Mouse (Mus musculus): ENCODE results near the gene Cdpf1.
"Not testable (repeated sequence)": the region's sequence is repeated elsewhere in the genome, so short reads cannot be mapped to it uniquely, and the experiment has no call there.

The Cdpf1 gene

GRCm38 (mm10) chr15:85807404-85807803 lies 4.1 kb downstream of the Cdpf1 start:
- no peak for DNase-seq

- no peak for DNase-seq
Measured at GRCm38 (mm10) chr15:85806886-85807285, 4.6 kb downstream of the Cdpf1 start.

GRCm38 (mm10) chr15:85802931-85803330 lies 8.6 kb downstream of the Cdpf1 start:
- no peak for DNase-seq

GRCm38 (mm10) chr15:85798676-85799075 lies 12.8 kb downstream of the Cdpf1 start:
- DNase-seq, result no peak

- DNase-seq, result no peak
Measured at GRCm38 (mm10) chr15:85795516-85795915, 16.0 kb downstream of the Cdpf1 start.

GRCm38 (mm10) chr15:85792819-85793218 lies 18.7 kb downstream of the Cdpf1 start:
- DNase-seq, result no peak

GRCm38 (mm10) chr15:85791449-85791848 lies 20.0 kb downstream of the Cdpf1 start:
- no peak for DNase-seq

GRCm38 (mm10) chr15:85788633-85789032 lies 22.9 kb downstream of the Cdpf1 start:
- no peak for DNase-seq

- DNase-seq, result no peak
Measured at GRCm38 (mm10) chr15:85788051-85788450, 23.4 kb downstream of the Cdpf1 start.

- DNase-seq, result peak; percentile 16
Measured at GRCm38 (mm10) chr15:85787482-85787881, 24.0 kb downstream of the Cdpf1 start.

GRCm38 (mm10) chr15:85786711-85787110 lies 24.8 kb downstream of the Cdpf1 start:
- DNase-seq, result no peak

GRCm38 (mm10) chr15:85784341-85784740 lies 27.2 kb downstream of the Cdpf1 start:
- no peak for DNase-seq

GRCm38 (mm10) chr15:85783146-85783545 lies 28.4 kb downstream of the Cdpf1 start:
- no peak for DNase-seq

- DNase-seq, result not testable (repeated sequence)
Measured at GRCm38 (mm10) chr15:85778891-85779290, 32.6 kb downstream of the Cdpf1 start.

- DNase-seq, result peak; percentile 17
Measured at GRCm38 (mm10) chr15:85776771-85777170, 34.7 kb downstream of the Cdpf1 start.

- no peak for DNase-seq
Measured at GRCm38 (mm10) chr15:85776241-85776640, 35.3 kb downstream of the Cdpf1 start.

GRCm38 (mm10) chr15:85775001-85775400 lies 36.5 kb downstream of the Cdpf1 start:
- no peak for DNase-seq

GRCm38 (mm10) chr15:85774419-85774818 lies 37.1 kb downstream of the Cdpf1 start:
- DNase-seq, result no peak

- DNase-seq, result no peak
Measured at GRCm38 (mm10) chr15:85772146-85772740, 39.3 kb downstream of the Cdpf1 start.

- DNase-seq, result no peak
Measured at GRCm38 (mm10) chr15:85771306-85772121, 40.0 kb downstream of the Cdpf1 start.

- DNase-seq, result no peak
Measured at GRCm38 (mm10) chr15:85768991-85769390, 42.5 kb downstream of the Cdpf1 start.

- DNase-seq, result no peak
Measured at GRCm38 (mm10) chr15:85766677-85767076, 44.8 kb downstream of the Cdpf1 start.

GRCm38 (mm10) chr15:85765022-85765421 lies 46.5 kb downstream of the Cdpf1 start:
- DNase-seq, result no peak

GRCm38 (mm10) chr15:85762761-85763160 lies 48.7 kb downstream of the Cdpf1 start:
- DNase-seq, result no peak
